Mouse (Mus musculus): ENCODE measurements at regions not wholly inside any gene's neighbourhood (a gene's known extent, or its start where the extent isn't known, plus 50 kb on each side); places are given as distances from the start of the nearest gene placed in this dataset.
"Not testable (repeated sequence)": the region's sequence is repeated elsewhere in the genome, so short reads cannot be mapped to it uniquely, and the experiment has no call there.

- DNase-seq (ENCODE audit: low read depth, low spot score) = no peak
These were observed 90.1 kb upstream of the Hdac2 start for GRCm38 (mm10) chr10:36884198-36884597.

- DNase-seq (ENCODE audit: low read depth, low spot score) = peak; percentile 17
These were observed 76.3 kb upstream of the Hdac2 start for GRCm38 (mm10) chr10:36897900-36898600.

- DNase-seq (ENCODE audit: low read depth, low spot score) = peak; percentile 72
These were observed 65.5 kb upstream of the Hdac2 start for GRCm38 (mm10) chr10:36908861-36909260.

GRCm38 (mm10) chr10:36918037-36918436 is 56.3 kb upstream of the Hdac2 start:
- not testable (repeated sequence) for DNase-seq (ENCODE audit: low read depth, low spot score)

GRCm38 (mm10) chr10:36923756-36924155 is 50.6 kb upstream of the Hdac2 start:
- no peak for DNase-seq (ENCODE audit: low read depth, low spot score)

GRCm38 (mm10) chr10:36924161-36924560 is 50.2 kb upstream of the Hdac2 start:
- DNase-seq (ENCODE audit: low read depth, low spot score) = no peak

Data from brain, adult 2 months (tissue).